Mouse (Mus musculus): ENCODE measurements around the gene Larp4b.
A peak's percentile ranks its signal among the peaks of the same experiment; 100 is the strongest.

Larp4b gene

DNA sequence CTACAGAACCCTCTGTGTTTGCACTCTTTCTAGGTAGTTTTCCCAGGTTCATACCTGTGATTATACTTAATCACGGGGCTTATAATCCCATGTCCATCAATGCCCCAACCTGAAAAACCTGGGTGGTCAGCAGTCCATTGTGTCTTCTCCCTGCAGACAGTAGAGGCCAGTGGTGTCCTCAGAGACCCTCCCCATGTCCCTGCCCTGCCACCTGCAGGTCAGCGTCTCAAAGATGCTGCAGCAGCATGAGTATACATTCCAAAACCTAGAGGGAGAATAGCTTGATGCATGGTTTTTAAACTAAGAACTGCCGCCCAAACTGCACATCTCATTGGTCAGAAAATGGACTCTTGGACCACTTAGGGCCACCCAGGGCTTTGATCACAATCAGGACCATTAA is 85.0 kb downstream of the Larp4b start:
- no peak for DNase-seq (ENCODE audit: low read depth, low spot score)

DNA sequence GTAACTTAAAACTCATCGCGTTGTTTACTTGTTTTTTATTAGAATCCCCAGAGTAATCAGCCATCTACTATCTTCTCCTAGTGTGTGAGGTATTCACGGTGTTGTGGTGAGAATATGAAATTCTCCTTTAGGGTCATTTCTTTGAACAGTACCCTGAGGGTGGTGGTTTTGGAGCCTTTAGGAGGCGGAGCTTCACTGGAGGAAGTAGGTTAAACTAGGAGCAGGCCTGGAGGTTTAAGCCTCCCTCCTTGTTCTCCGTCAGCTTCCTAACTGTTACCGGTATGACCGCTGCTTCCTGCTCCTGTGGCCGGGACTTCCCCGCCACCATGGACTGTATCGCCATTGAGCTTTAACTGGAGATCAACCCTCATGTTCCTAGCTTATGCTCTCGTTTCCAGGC is 86.5 kb downstream of the Larp4b start:
- no peak for DNase-seq (ENCODE audit: low read depth, low spot score)

DNA sequence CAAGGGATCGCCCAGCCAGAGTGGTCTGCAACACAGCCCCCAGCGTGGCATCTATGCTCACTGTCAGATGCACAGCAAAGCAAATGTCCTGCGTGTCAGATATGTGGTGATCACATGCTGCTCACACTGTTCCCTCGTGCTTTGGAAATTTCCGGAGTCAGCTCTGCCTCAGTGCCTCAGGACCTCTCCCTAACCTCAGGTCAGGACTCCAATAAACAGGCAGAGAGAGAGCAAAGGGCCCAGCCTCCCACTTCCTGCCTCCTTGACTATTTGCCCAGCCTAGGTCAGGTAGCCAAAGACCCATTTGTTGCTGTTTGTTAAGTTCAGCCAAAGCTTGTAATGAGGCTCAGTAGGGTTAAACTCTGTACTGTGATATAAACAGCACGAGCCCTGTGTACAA is 87.4 kb downstream of the Larp4b start:
- DNase-seq (ENCODE audit: low read depth, low spot score), result no peak

DNA sequence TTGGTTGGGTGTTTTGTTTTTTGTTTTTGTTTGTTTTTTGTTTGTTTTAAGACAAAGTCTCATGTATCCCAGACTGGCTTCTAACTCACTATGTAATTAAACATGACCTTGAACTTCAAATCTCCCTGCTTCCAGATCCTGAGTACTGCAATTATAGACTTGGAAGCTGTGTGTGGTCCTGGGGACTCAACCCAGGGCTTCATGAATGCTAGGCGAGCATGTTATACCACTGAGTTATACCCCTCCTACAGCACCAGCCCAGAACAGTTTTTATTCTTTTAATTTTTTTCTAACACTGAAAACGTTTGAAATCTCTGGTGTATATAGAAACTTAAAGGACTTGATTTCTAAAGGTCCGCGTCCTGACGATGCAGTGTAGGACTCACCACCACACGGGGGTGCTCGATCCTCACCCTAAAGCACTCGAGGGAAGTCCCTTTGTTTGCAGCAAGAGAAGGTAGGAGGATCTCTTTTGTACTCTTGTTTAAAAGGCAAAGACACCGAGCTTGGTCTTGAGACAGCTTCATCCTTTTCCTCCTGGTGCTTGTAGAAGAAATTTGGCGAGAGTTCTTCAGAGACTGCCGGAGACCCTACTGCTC is 88.1 kb downstream of the Larp4b start:
- peak; percentile 64 for DNase-seq (ENCODE audit: low read depth, low spot score)

DNA sequence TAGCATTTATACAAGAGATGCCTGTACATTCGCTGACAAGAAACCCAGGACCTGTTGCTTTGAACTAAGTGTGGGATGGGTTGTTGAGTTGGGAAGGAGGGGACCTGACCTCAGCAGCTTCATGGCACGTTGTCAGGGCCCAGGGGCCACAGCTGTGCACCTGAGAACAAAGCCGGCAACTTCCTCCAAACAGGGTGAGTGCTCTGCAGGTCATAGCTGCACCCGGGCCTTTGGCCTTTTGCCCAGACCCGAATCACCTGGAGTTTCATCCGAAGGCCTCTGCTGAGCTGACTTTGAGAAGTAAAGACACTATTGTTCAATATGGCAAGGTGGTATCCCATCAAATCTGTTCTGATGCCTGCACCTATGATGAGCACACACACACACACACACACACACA is 90.6 kb downstream of the Larp4b start:
- DNase-seq (ENCODE audit: low read depth, low spot score), result no peak

DNA sequence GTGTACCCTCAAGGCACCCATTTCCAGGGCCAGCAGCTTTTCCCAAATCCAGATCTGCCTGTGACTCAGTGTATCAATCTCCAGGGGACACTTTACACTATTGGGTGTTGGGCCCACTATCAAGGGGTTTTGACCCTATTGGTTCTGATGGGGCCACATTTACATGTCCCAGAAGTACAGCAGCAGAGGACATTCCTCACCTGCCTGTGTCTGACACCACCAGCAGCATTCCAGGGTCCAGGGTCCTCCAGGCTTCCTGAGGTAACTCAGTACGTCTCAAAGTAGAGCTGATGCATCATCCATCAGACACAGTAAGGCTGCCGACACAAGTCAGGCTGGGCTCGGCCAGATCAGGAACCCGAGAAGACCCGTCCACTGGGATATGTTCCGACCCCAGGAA is 91.0 kb downstream of the Larp4b start:
- DNase-seq (ENCODE audit: low read depth, low spot score), result no peak

DNA sequence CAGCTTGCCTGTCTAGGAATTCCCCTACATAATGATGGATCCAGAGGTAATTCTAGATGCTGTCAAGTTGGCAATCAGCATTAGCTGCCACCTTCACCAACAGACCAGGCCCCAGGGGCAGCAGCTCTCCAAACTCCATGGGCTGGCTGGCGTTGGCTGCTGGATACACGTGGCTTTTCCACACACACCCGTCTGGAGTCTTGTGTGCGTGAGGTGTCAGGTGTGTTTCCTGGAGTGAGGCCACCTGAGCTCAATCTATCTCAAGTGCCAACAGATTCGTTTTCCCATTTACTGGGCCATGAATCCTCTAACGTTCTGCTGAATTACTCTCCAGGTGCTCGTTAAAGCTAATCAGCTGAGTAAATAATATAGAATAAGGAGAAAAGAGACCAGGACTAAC is 93.5 kb downstream of the Larp4b start:
- no peak for DNase-seq (ENCODE audit: low read depth, low spot score)

DNA sequence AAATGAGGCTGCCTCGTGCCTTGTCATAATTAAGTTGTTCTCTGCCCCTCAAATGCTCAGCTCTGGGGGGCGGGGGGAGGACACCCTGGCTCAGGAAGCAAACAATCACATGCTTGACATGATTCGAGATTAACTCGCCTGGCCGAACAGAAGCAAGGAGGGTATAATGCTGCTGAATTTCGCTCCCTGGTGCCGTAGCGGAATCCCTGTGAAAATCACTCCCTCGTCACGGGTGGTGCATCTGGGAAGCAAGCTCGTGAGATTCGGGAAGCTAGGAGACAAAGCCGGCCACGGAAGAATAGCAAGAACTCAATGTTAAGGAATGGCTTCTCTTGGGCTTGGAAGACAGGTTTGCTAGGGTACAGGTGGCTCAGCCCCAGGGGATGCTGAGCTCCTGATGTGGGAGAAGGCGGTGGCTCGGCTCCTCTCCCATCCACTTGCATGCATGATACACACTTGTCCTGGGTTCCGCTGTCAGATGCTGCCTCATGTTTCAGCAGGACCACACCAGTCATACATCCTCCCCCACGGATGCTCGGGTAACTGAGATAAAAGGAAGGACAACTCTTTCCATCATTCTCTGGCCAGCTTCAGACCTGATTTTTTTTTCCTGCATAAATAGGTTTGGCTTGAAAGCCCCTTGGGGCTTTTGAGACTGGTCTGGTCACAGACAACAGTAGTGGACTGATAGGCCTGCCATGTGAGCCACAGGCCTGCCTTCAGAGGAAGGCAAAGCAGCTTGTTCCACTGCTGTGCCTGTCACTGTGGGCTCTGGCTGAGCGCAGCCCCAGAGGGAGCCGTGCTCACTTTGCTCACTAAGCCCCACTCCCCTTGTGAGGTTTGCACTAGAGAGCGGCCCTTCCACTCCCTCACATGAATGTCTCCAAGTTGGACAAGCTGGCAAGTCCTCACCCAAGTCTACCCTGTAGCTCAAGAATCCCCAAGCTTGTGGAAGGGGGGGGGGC is 94.2 kb downstream of the Larp4b start:
- no peak for DNase-seq (ENCODE audit: low read depth, low spot score)

DNA sequence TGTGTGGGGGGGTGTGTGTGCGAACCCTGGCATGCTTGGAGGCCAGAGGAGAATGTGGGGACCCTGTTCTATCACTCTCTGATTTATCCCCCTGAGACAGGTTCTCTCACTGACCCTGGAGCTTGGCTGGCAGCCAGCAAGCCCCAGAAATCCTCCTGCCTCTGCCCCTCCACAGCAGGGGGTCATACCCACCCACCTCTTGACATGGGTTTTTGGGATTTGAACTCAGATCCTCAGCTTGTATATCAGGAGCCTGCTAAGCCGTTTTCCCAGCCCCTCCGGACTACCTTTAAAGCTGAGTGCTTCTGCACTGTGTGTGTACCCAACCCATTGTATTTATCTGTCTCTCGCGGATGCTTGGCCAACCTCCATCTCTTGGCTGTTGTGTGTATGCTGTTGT is 95.8 kb downstream of the Larp4b start:
- DNase-seq (ENCODE audit: low read depth, low spot score), result no peak

DNA sequence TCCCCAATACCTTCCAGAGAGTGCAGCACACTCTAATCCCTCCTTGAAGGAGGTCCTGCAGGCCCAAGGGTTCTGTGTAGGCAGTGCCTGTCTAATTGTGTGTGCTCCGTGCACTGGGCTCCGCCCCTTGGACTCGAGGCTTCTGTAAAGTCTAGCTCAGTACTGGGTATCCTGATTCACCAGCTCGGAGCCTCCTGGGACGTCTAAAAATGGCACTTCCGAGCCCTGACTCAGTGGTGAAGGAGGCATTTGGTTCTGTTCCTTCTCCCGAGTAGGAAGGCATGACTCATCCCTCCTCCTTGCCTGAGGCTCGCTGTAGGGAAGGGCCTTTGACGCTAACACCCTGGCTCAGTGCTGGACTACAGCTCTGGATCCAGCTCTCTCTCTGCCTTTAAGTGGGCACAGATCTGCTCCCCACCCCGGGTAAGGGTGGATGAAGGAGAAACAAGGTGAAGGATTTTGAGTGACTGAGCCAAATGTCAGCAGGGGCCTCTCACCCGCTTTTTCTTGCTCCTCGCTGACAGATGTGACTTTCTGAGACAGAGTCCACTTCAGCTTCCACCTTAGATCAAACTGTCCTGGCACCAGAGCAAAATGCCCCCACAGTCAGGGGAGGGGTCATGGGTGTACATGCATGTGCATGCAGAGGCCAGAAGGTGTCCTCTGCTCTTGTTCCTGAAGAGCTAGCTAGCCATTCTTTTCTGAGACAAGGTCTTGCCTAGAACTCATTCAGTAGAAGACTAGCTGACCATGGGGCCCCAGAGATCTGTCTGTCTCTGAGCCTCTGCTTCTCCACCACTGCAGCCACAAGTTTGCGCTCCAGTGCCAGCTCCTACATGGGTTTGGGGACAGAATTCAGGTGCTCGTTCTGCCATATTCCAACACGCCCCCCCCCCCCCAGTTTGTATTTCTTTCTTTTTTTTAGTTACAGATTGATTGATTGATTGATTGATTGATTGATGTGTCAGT is 97.8 kb downstream of the Larp4b start:
- no peak for DNase-seq (ENCODE audit: low read depth, low spot score)

DNA sequence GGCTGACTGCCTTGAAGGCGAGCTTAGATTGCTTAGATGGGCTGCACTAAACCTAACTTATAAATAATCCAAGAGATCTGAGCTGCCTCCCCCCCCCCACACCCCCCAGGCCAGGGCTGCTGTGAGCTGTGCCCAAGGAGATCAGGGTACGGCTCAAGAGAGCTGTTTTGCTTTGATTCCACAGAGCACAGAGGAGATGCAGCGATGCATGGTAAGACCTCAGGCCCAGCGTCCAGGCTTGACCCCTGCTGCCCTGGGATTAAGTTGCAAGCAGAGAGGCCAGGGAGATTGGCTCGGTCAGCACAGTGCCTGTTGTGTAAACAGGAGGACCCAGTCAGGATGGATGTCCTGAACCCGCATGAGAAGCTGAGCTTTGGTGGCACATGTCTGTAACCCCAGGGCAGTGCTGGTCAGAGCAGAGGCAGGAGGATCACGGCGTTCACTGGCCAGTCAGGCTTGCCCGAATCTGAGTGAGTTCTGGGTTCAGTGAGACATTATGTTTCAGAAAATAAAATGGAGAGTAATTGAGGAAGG is 99.2 kb downstream of the Larp4b start:
- DNase-seq (ENCODE audit: low read depth, low spot score), result no peak

DNA sequence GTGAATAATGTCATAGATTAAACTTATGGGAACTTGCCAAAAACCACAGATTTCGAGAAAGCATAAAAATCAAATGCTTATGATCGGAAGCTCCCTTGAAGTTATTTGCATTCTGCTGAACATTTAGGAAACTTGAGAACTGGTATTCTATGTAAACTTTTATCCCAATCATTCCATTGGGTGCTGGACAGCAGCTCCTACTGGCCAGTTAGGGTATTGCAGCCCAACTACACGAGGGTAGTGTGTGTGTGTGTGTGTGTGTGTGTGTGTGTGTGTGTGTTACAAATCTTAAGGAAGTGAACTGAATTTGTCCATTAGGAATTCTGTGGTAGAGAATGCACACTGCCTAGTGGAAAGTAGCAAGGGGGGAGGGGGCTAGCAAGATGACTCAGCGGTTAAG is 101.0 kb downstream of the Larp4b start:
- DNase-seq (ENCODE audit: low read depth, low spot score), result no peak

DNA sequence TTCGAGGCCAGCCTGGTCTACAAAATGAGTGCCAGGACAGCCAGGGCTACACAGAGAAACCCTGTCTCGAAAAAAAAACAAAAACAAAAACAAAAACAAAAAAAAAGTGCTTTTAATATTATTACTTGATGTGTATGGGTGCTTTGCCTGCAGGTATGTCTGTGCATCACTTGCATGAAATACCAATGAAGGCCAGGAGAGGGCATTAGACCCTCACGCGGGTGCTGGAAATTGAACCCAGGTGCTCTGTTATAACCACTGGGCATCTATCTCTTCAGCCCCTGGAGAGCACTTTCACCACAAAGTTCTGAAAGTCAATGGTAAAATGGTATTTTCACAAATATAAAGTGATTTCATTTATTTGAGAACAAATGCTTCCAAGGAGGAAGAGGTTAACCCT is 101.9 kb downstream of the Larp4b start:
- DNase-seq (ENCODE audit: low read depth, low spot score), result no peak

DNA sequence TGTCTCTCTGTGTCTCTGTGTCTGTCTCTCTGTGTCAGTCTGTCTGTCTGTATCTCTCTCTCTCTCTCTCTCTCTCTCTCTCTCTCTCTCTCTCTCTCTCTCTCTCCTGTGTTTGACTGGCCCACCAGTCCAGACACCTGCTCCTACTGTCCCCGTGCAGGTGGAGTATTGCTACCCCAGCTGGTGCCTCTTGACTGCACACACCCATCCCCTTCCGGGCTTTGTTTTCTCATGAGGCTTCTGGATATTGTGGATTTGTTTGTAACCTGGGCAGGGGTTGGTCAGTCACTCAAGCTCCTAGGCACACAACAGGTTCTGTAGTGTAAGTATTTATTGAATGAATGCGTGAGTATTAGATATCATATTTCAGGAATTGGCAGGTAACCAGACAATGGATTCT is 104.4 kb downstream of the Larp4b start:
- DNase-seq (ENCODE audit: low read depth, low spot score), result no peak

DNA sequence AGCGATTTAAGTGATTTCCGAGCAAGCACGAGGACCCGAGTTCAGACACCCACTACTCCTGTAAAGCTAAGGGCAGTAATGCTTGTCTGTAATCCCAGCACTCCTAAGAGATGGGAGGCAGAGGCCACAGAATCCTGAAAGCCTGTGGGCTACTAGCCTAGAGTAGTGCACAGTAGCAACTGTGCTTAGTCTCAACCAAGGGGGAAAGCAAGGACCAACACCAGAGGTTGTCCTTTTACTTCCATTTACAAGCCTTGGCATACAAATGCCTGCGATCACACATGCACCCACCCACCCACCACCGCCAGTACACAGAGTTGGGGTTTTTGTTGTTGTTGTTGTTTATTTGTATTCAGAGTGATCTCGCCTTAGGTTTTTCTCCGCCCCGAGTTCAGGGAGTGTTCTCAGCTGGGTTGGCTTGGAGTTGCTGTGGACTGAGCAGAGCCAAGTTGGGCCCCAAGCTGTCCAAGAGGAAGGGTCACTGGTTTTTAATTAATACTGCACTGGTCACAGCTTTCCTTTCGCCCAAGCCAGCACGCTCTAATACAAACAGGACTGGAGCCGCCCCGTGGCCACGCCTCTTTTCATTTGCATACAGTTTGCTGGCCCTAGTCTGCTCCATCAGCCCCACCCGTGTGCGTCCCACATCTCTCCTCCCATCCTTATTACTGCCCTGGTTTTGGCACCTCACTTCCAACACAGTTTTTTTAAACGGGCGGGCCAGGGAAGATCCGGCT is 105.2 kb downstream of the Larp4b start:
- no peak for DNase-seq (ENCODE audit: low read depth, low spot score)

DNA sequence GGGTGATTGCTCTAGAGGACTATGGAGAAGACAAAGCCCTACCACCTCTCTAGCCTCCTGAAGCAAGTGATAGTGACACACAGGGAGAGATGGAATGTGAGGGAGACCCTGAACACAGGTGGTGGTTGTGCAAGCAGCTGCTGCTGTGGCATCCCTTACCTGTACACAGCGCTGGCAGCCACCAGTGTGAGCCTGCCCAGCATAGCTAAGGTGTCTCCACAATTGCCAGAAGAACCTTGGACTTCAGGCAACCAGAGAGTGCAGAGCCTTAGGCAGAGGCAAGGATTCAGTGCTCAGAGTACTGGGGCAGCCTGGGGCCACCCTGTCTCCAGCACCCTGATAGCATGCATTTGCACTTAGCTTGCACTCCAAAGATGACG is 105.8 kb downstream of the Larp4b start:
- no peak for DNase-seq (ENCODE audit: low read depth, low spot score)

DNA sequence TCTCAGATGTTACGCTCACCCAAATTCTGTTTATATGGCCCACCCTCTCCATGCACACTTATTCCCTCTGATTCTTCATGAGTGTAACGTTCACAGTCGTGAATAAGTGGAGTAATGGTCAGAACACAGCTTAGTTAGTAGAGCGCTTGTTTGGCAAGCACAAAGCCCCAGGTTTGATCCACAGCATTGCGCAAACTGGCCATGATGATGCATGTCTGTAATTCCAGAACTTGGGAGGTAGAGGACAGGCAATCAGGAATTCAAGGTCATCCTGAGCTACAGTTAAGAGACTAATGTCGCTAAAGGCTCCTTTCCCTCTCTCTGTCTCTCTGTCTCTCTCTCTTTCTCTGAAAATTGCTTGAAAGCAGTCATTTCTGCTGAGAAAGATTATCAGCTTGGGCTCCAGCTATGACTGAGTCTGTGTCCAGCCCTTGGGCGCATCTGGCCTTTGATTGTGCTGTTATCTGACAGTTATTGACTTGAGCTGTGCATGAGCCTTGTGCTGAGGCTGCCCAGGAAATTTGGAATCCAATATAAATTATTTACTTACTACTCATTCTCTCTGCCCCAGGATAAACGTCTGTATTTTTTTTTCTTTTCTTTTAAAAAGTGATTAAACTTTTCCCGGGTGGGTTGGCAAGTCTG is 129.2 kb downstream of the Larp4b start:
- no peak for DNase-seq (ENCODE audit: low read depth, low spot score)
